Mouse (Mus musculus) kidney, embryonic 15.5 days (tissue): ENCODE measurements around the gene Btg2. TPM values are rescaled to one million over a fixed set of nuclear protein-coding genes. Genes with fewer than 3 reads are reported as not detected.

Experiments
- ATAC-seq: fragments of 200-750 bp; cut with Nextera tagmentation; replicated peaks from 2 replicates; pipeline ENCODE4 v1.8.0; 2017; ENCODE audit warnings: moderate TSS enrichment; ENCODE audit not compliant: low FRiP score
- H3K27ac ChIP-seq: fragments of 300-500 bp; sonication (generic); 2 replicates; pipeline ENCODE4 v1.5.1; 2015; ENCODE audit warnings: mild to moderate bottlenecking, inconsistent platforms
- H3K27me3 ChIP-seq: fragments of 300-500 bp; sonication (generic); 2 replicates; pipeline ENCODE4 v1.6.1; 2015; ENCODE audit warnings: inconsistent platforms
- H3K36me3 ChIP-seq: fragments of 300-500 bp; sonication (generic); 2 replicates; pipeline ENCODE4 v1.6.1; 2015; ENCODE audit warnings: inconsistent platforms
- H3K4me1 ChIP-seq: fragments of 300-500 bp; sonication (generic); 2 replicates; pipeline ENCODE4 v1.6.1; 2015; ENCODE audit warnings: inconsistent platforms
- H3K4me2 ChIP-seq: fragments of 300-500 bp; sonication (generic); 2 replicates; pipeline ENCODE4 v1.6.1; 2015; ENCODE audit warnings: moderate library complexity, mild to moderate bottlenecking, inconsistent platforms
- H3K4me3 ChIP-seq: fragments of 300-500 bp; sonication (generic); replicated peaks from 2 replicates; pipeline ENCODE4 v1.5.1; 2015; ENCODE audit warnings: mild to moderate bottlenecking, inconsistent platforms
- H3K9ac ChIP-seq: fragments of 300-500 bp; sonication (generic); 2 replicates; pipeline ENCODE4 v1.6.1; 2015; ENCODE audit warnings: mild to moderate bottlenecking, inconsistent platforms
- H3K9me3 ChIP-seq: fragments of 300-500 bp; sonication (generic); replicated peaks from 2 replicates; pipeline ENCODE4 v1.6.1; 2016; ENCODE audit warnings: inconsistent platforms
- WGBS: fragments of 180-500 bp; shearing (Covaris S2); methylation state at CpG from one replicate; pipeline ENCODE4 v1.1.7; 2015; ENCODE audit warnings: mixed read lengths; 5-methylcytosine and 5-hydroxymethylcytosine counted together
- polyA plus RNA-seq: library from polyadenylated mRNA; unstranded; fragments of >200 nt; fragmentation: Nextera tagmentation; extraction: Ambion mirVana; gene quantifications from 2 replicates; pipeline ENCODE4 v1.2.1, GENCODE M21; 2015

The Btg2 gene
- polyA plus RNA-seq, 1 experiment from 2014 or later: 32.2 TPM

DNA sequence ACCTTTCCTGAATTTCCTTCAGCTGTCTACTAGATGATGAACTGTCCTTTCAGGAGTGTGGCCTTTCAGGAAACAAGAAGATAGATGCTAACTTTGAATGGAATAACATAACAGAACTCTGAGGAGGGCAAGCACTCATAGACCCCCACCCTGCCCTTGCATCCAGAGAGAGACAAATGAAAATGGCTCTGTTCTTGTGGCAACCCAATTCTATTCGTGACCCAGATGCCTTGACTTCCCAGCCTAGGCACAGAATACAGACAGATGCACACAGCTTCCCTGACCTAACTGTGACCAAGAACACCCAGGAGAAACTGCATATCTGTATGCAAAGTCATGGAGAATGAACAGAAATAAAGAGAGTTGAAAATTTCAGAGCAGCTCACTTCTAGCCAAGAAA, 5.3 kb downstream of the Btg2 start:
- Histone ChIP-seq H3K9me3 (no peaks in the 10 kb centered on the region), H3K4me1 (peaks cover 80% of the 10 kb centered on the region), H3K4me2 (no peak overlapping the region), H3K36me3 (peaks cover 15% of the 10 kb centered on the region), H3K27me3 (no peaks in the 10 kb centered on the region), H3K4me3 (no peak overlapping the region), H3K27ac (peak overlapping the region; percentile 38; the same call in 1 of the 2 replicates), H3K9ac (no peak overlapping the region)
- ATAC-seq: no peak
- WGBS: 61% methylated on average over 1 of the region's 1 CpGs

DNA sequence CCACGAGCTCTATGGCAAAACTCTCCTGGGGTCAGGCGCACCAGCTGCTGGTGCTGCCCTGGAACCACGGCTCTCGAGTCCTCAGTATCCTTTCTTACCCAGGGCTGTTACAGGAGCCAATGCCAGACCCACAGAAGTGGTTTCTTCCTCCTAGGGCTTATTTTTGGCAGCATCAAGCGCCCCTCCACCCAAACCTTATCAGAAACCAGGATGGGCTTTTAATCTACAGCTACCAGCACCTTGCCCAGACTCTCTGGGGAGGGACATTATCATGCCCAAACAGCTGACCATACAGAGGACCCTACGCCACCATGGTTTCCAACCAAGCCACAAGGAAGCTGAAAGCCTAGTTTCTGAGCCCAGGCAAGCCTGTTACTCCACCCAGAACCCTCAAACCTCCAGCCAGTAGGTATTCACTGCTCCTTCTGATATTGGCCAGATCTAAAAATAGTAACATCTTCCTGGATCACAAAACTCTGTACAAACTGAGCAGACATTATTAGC, 5.8 kb downstream of the Btg2 start:
- Histone ChIP-seq H3K36me3 (peaks cover 15% of the 10 kb centered on the region), H3K4me3 (no peak overlapping the region), H3K4me2 (no peak overlapping the region), H3K9me3 (no peaks in the 10 kb centered on the region), H3K27ac (peak overlapping the region; percentile 38; the same call in 1 of the 2 replicates), H3K9ac (no peak overlapping the region), H3K27me3 (no peaks in the 10 kb centered on the region), H3K4me1 (peaks cover 80% of the 10 kb centered on the region)
- ATAC-seq: peak; percentile 48; the same call in 1 of the 2 replicates
- 81% methylated on average over 6 of the region's 6 CpGs for WGBS

DNA sequence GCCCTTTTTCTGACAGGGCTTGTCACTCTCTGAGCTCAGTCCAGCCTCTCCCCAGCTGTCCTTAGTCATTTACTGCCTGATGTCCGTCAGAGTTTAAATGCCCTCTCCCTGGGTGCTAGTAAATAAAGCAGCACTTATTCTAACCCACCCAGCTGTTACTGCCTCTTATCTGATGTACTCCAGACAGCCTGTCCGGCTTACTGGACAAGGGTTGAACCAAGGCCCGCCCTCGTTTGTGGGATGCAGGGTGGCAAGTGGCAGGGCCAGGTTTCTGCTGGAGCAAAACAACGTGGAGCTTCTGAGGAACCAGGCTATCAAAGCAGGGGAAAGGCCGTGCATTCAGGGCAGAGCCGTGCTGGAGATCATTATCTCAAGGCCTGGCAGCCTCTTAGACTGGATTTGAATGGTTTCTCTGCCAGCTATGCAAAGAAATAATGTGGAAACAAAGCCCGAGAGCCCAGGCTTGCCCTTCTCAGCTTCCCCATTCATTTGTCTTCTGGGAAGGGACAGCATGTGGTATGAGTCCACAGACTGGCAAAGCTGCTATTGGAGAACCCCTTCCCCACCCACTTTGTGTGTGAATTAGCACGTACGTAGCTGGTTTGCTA, 7.4 kb downstream of the Btg2 start:
- Histone ChIP-seq H3K9me3 (no peaks in the 10 kb centered on the region), H3K36me3 (peaks cover 12% of the 10 kb centered on the region), H3K4me3 (no peak overlapping the region), H3K4me1 (peaks cover 80% of the 10 kb centered on the region), H3K4me2 (no peak overlapping the region), H3K27me3 (no peaks in the 10 kb centered on the region), H3K9ac (no peak overlapping the region), H3K27ac (peak overlapping the region; percentile 75)
- ATAC-seq: no peak
- WGBS: 32% methylated on average over 10 of the region's 10 CpGs

DNA sequence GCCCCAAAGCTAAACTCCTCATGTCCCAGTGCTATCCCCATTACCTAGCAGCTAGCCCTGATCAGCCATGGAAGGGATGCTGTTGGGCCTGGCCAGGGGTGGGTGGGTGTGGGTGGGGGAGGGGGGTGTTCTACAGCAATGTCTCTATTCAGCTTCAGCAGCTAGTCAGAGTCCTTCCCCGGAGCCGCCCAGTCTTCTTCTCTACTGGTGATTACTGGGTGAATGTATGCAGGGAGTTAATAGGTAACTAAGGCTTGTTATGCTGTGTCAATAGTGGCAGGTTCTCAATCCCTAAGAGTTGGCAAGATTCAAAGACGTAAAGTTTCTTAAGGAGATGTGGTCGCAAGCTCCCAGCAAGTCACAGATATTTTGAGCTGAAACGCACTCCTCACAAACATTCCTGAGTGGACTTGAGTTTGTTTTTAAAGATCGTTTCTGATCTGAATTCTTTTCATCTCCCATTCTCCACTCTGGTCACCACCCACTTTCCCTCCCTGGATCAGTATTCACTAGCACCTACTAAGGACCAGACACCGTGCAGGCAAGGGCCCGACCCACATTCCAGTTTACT, 8.7 kb downstream of the Btg2 start:
- Histone ChIP-seq H3K4me3 (no peak overlapping the region), H3K27ac (peak overlapping the region; percentile 75), H3K9ac (no peak overlapping the region), H3K9me3 (no peaks in the 10 kb centered on the region), H3K4me2 (peak overlapping the region; percentile 5; the same call in 1 of the 2 replicates), H3K27me3 (no peaks in the 10 kb centered on the region), H3K36me3 (peaks cover 7% of the 10 kb centered on the region; the same call in 1 of the 2 replicates), H3K4me1 (peaks cover 79% of the 10 kb centered on the region)
- peak; percentile 19 for ATAC-seq
- 56% methylated on average over 8 of the region's 8 CpGs for WGBS

DNA sequence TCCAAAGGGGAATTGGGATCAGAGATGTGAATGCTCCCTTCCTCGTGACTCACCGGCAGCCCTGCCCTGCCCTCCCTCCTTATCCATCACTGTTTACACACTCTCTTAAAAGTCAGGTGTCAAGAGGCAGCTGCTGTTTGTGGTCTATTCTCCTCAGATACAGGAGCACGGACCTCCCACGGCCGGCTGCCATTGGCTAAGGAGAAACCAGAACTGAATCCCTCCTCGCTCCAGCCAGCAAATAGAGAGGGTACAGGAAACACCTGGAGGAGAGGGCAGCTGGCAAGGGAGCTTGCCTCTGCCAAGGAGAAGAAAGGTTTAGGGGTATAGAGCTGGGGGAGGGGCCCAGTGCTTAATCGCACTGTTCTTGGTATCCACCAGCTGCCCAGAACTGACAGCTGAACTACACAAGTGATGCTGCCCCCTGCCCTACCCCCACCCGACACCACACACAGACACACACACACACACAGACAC, 11.7 kb downstream of the Btg2 start:
- Histone ChIP-seq H3K9ac (no peak overlapping the region), H3K9me3 (no peaks in the 10 kb centered on the region), H3K4me1 (peaks cover 87% of the 10 kb centered on the region), H3K27me3 (no peaks in the 10 kb centered on the region), H3K4me3 (no peak overlapping the region), H3K27ac (peak overlapping the region; percentile 76), H3K36me3 (no peaks in the 10 kb centered on the region), H3K4me2 (peak overlapping the region; percentile 23; the same call in 1 of the 2 replicates)
- ATAC-seq: peak; percentile 57
- WGBS: 12% methylated on average over 8 of the region's 8 CpGs

DNA sequence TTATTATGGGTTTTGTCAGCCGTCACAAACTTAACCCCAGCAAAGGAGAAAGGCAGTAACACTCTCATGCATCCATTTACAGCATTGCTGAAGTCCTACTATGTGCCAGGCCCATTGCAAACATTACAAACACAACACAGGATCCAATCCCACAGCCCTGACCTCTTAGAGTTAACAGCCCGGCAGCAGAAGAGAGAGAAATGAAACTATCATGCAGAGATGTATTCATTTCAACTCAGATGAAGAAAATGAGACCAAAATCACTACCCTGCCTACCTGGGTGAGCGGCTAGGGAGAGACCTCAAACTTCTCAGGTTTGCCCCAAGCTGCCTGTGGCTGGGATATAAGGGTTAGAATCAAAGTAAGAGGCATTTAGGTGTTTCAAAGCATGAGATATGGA, 12.4 kb downstream of the Btg2 start:
- no peaks in the 10 kb centered on the region for H3K27me3 ChIP-seq
- H3K36me3 ChIP-seq: no peaks in the 10 kb centered on the region
- H3K27ac ChIP-seq: peak overlapping the region; percentile 76
- peaks cover 87% of the 10 kb centered on the region for H3K4me1 ChIP-seq
- no peak overlapping the region for H3K4me3 ChIP-seq
- ATAC-seq: no peak
- H3K4me2 ChIP-seq: no peak overlapping the region
- no peak overlapping the region for H3K9ac ChIP-seq
- WGBS: 44% methylated on average over 3 of the region's 3 CpGs
- no peaks in the 10 kb centered on the region for H3K9me3 ChIP-seq

DNA sequence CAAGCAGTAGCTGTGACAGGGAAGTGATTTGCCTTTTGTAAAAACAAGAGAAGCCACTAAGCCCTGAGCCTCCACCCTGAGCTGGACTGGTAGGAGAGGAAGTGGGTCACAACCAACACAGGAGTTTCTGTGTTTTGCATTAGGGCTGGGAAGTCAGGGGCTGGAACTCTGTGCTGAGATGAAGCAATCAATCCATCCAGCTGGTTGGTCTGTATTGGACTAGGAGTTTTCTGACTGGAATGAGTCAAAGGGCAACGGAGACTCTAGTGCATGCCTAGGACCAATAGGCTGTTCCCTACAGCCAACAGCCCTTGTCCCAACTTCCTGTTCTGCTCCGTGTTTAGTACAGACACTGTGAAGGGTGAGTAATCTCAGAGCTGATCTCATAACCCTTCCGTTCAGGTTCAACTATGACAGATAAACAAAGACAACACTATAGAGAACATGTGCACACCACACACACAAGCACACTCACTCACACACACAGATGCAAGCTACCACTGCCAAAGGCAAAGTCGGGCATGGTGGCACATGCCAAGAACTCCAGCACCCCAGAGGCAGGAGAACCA, 13.6 kb downstream of the Btg2 start:
- Histone ChIP-seq H3K27ac (peak overlapping the region; percentile 99), H3K36me3 (no peaks in the 10 kb centered on the region), H3K4me2 (no peak overlapping the region), H3K4me3 (no peak overlapping the region), H3K9ac (no peak overlapping the region), H3K27me3 (no peaks in the 10 kb centered on the region), H3K9me3 (no peaks in the 10 kb centered on the region), H3K4me1 (peaks cover 86% of the 10 kb centered on the region)
- WGBS: 45% methylated on average over 4 of the region's 4 CpGs
- no peak for ATAC-seq

DNA sequence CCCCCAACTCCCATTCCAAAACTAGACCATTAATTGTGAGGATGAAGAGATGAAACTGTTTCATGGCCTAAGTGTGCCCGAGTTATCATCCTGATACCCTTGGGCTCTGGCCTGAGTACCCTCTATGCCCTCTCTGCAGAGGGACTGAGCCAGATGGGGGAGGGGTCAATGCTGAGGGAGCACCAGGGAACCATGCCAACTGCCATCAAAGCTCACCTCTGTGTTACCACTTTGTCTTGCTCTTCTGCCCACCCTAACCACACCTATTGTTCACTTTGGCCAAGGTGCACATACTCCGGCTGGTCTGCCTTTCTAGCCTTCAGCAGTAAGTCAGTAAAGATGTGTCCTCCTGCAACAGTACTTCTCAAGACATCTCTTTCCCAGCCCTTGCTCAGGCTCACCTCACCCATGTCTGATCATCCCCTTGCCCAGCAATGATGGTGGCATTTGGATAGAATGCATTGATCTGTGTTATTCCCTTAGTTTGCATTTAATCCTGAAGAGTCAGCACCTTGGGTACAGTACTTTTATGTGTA, 14.6 kb downstream of the Btg2 start:
- peaks cover 86% of the 10 kb centered on the region for H3K4me1 ChIP-seq
- H3K27ac ChIP-seq: peak overlapping the region; percentile 99
- 86% methylated on average over 2 of the region's 2 CpGs for WGBS
- no peak overlapping the region for H3K4me2 ChIP-seq
- H3K9ac ChIP-seq: no peak overlapping the region
- ATAC-seq: no peak
- no peaks in the 10 kb centered on the region for H3K36me3 ChIP-seq
- H3K9me3 ChIP-seq: no peaks in the 10 kb centered on the region
- no peaks in the 10 kb centered on the region for H3K27me3 ChIP-seq
- no peak overlapping the region for H3K4me3 ChIP-seq

DNA sequence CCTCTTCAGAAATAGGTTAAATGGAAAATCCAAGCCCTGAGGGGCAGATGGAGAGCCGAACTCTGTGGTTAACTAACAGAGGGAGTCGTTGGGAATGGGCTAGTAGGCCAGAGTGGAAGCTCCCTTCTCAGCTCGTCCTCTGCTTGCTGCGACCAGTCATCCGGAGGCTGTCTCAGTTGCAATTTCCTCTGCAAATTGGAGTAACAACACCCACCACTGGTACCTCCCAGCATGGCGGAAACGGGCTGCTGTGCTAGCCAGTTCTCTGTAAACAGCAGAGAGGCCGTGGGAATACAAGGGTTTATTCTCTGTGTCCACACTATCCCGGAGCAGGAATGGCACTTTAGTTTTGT, 15.2 kb downstream of the Btg2 start:
- peaks cover 92% of the 10 kb centered on the region for H3K4me1 ChIP-seq
- no peaks in the 10 kb centered on the region for H3K9me3 ChIP-seq
- ATAC-seq: no peak
- WGBS: 9% methylated on average over 9 of the region's 9 CpGs
- H3K27me3 ChIP-seq: no peaks in the 10 kb centered on the region
- H3K4me2 ChIP-seq: peak overlapping the region; percentile 54
- H3K9ac ChIP-seq: peak overlapping the region; percentile 19; the same call in 1 of the 2 replicates
- H3K27ac ChIP-seq: peak overlapping the region; percentile 99
- H3K36me3 ChIP-seq: no peaks in the 10 kb centered on the region
- H3K4me3 ChIP-seq: peak overlapping the region; percentile 14

DNA sequence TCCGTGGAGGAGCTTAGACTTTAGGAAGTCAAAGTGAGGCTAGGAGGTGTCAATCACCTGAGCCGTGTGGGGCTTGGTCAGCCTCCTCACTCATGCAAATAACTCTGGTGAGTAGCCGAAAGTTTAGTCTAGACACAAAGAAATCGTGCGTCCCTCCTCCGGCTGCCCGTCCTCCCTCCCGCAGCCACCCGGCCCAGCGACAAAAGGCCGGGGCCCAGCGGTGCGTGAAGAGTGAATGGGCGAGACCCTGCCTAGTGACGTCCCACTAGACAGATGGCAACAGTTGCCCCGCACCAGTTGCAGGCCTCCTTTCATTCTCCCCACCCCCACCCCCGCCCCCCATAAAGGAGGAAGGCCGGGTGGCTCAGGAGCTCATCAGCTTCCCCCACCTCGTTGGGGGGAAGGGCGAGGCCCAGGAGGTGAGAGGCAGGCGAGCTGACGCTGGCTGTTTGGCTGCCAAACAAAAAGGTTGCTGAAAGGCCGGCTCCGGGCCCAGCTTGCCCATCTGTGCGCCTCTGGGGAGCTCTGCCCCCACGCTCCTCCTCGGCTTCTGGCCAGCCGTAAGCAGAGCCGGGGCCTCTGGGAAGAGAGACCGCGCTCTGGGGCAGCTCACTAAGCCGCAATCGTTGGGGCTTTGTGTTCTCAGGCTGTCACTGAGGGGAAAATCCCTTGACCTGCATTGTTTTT, 15.7 kb downstream of the Btg2 start:
- Histone ChIP-seq H3K27ac (peak overlapping the region; percentile 99), H3K36me3 (no peaks in the 10 kb centered on the region), H3K9ac (peak overlapping the region; percentile 19; the same call in 1 of the 2 replicates), H3K4me3 (peak overlapping the region; percentile 14), H3K9me3 (no peaks in the 10 kb centered on the region), H3K4me2 (peak overlapping the region; percentile 54), H3K4me1 (peaks cover 94% of the 10 kb centered on the region), H3K27me3 (no peaks in the 10 kb centered on the region)
- ATAC-seq: peak; percentile 68
- WGBS: 2% methylated on average over 32 of the region's 33 CpGs

DNA sequence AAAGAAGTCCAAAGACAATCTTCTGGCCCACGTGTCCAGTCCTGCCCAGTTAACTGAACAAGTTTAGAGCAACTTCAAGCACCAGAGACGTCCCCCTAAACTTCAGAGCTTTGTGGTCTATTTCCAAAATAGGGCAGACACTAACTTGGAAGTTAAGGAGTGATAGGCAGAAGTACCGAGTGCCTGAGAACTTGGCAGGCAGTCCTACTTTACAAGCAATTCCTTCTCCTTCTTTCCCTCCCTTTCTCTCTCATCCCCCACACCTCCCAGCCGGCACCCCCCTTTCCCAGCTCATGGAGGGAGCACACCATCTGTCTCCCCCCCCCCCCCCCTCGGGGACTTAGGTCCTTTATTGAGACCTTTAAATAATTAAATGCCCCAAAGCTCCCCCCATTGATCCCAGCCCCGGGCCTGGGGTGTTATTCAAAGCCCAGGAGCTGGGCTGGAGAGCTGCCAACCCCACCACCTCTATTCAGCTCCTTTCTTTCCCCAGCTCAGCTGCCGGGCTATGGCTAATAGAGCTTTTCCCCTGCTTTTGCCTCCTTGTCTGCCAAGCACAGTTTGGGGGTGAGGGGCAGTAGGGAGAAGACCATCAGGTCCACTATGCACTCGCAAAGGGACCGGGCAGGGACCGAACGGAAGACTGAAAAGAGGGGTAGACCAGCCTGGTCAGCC, 16.4 kb downstream of the Btg2 start:
- Histone ChIP-seq H3K4me2 (peak overlapping the region; percentile 54), H3K4me1 (peaks cover 88% of the 10 kb centered on the region), H3K4me3 (no peak overlapping the region), H3K9ac (0 out of 2 replicates have a peak overlapping the region, but pooled peaks have one; percentile 19), H3K36me3 (no peaks in the 10 kb centered on the region), H3K27ac (peak overlapping the region; percentile 99), H3K27me3 (no peaks in the 10 kb centered on the region), H3K9me3 (no peaks in the 10 kb centered on the region)
- WGBS: 9% methylated on average over 11 of the region's 11 CpGs
- ATAC-seq: no peak
